Mouse (Mus musculus) 416B (cell line): Measurements from ENCODE around the gene Cemip2.
A peak's percentile ranks its signal among the peaks of the same experiment; 100 is the strongest.

Experiments used
- DNase-seq: peaks from one replicate; pipeline ENCODE4 v3.0.0; 2011; ENCODE audit warnings: low read depth

Gene Cemip2

GRCm38 (mm10) chr19:21779106-21779505 is 964 bp downstream of the Cemip2 start:
- no peak for DNase-seq

- DNase-seq: no peak
Measured at GRCm38 (mm10) chr19:21780663-21781062, 2.5 kb downstream of the Cemip2 start.

- no peak for DNase-seq
Measured at GRCm38 (mm10) chr19:21781066-21781786, 3.1 kb downstream of the Cemip2 start.

- DNase-seq: no peak
Measured at GRCm38 (mm10) chr19:21781787-21782432, 3.8 kb downstream of the Cemip2 start.

GRCm38 (mm10) chr19:21783717-21784116 is 5.6 kb downstream of the Cemip2 start:
- DNase-seq: no peak

- DNase-seq: peak; percentile 38
Measured at GRCm38 (mm10) chr19:21784331-21785131, 6.4 kb downstream of the Cemip2 start.

- peak; percentile 66 for DNase-seq
Measured at GRCm38 (mm10) chr19:21785132-21785528, 7.0 kb downstream of the Cemip2 start.

- peak; percentile 58 for DNase-seq
Measured at GRCm38 (mm10) chr19:21787004-21787480, 8.9 kb downstream of the Cemip2 start.

- no peak for DNase-seq
Measured at GRCm38 (mm10) chr19:21788999-21789398, 10.9 kb downstream of the Cemip2 start.

GRCm38 (mm10) chr19:21789676-21790075 is 11.5 kb downstream of the Cemip2 start:
- no peak for DNase-seq

GRCm38 (mm10) chr19:21791386-21791785 is 13.2 kb downstream of the Cemip2 start:
- DNase-seq: no peak

GRCm38 (mm10) chr19:21791826-21792225 is 13.7 kb downstream of the Cemip2 start:
- DNase-seq: no peak

GRCm38 (mm10) chr19:21792587-21793175 is 14.5 kb downstream of the Cemip2 start:
- no peak for DNase-seq

GRCm38 (mm10) chr19:21794569-21794968 is 16.4 kb downstream of the Cemip2 start:
- DNase-seq: no peak

GRCm38 (mm10) chr19:21796333-21796732 is 18.2 kb downstream of the Cemip2 start:
- peak; percentile 80 for DNase-seq

- DNase-seq: no peak
Measured at GRCm38 (mm10) chr19:21798700-21799099, 20.6 kb downstream of the Cemip2 start.

GRCm38 (mm10) chr19:21799410-21800373 is 21.6 kb downstream of the Cemip2 start:
- peak; percentile 62 for DNase-seq

- no peak for DNase-seq
Measured at GRCm38 (mm10) chr19:21804488-21804887, 26.3 kb downstream of the Cemip2 start.

- no peak for DNase-seq
Measured at GRCm38 (mm10) chr19:21805305-21805704, 27.2 kb downstream of the Cemip2 start.

- no peak for DNase-seq
Measured at GRCm38 (mm10) chr19:21810135-21810534, 32.0 kb downstream of the Cemip2 start.

- no peak for DNase-seq
Measured at GRCm38 (mm10) chr19:21813560-21813959, 35.4 kb downstream of the Cemip2 start.
